Mouse (Mus musculus): ENCODE data around the gene Krtap5-5.
"Not testable (repeated sequence)": the region's sequence is repeated elsewhere in the genome, so short reads cannot be mapped to it uniquely, and the experiment has no call there.

Gene Krtap5-5

GRCm38 (mm10) chr7:142229871-142230270, at the start of gene Krtap5-5:
Krtap5-5 (minus strand) TSS chr7:142229971.
- DNase-seq: not testable (repeated sequence)

DNA sequence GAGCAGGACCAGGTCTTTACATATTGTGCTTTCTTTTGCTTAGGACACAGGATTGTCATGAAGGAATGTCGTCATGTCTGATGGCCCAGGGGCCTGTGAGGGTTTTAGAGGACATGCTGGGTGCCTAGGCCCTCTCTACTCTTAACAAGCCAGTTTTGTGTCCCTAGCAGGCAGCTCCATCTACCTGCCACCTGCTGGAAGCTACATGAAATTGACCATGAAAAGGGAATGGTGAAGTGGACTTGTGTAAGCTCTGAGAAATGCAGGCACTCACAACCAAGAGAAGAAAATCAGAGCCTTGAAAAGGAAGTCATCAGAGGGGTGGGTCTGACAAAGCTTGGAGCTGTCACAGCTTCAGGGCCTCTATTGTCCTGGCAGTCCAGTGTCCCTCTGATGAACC, 49.5 kb upstream of the Krtap5-5 start:
- not testable (repeated sequence) for DNase-seq

DNA sequence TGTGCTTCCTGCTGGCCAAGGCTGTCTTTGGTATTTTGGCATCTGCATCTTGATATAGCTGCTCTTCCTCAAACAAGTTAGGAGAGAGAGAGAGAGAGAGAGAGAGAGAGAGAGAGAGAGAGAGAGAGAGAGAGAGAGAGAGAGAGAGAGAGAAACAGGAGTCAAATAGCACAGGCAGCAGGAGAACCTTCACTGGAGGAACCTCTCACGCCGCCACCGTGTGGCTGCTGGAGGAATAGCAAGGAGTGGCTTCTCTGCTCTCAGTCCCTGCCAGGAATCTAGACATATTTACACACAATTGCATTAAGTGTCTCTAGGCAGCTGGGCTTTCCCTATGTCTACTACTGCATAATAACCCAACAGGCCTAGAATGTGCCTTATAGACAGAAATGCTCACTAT, 48.4 kb upstream of the Krtap5-5 start:
- DNase-seq: peak; percentile 76 to 88

- not testable (repeated sequence) for DNase-seq
Observed at GRCm38 (mm10) chr7:142274263-142274662, 44.5 kb upstream of the Krtap5-5 start, which contains the start of gene Gm4559. Gm4559 (minus strand) TSS chr7:142274363.

- not testable (repeated sequence) for DNase-seq
Observed at GRCm38 (mm10) chr7:142258254-142258653, 28.5 kb upstream of the Krtap5-5 start, which contains the start of gene Gm2431. Gm2431 (minus strand) TSS chr7:142258354.

DNA sequence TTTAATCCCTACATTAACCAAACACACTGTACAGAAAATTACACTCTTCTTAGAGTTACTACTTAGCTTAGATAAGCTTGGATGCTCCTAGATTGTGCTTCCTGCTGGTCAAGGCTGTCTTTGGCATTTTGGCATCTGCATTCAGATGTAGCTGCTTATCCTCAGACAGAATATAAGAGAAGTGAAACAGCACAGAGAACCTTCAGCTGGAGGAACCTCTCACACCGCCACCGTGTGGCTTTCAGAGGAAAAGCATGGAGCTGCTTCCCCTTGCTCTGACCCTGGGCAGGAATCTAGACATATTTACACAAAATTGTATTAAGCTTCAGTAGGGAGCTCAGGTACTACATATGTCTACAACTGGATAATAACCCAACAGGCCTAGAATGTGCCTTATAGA, 25.7 kb upstream of the Krtap5-5 start:
- DNase-seq: peak; percentile 39 to 69

GRCm38 (mm10) chr7:142249824-142250223, 20.1 kb upstream of the Krtap5-5 start:
- DNase-seq: peak; percentile 25 to 56

DNA sequence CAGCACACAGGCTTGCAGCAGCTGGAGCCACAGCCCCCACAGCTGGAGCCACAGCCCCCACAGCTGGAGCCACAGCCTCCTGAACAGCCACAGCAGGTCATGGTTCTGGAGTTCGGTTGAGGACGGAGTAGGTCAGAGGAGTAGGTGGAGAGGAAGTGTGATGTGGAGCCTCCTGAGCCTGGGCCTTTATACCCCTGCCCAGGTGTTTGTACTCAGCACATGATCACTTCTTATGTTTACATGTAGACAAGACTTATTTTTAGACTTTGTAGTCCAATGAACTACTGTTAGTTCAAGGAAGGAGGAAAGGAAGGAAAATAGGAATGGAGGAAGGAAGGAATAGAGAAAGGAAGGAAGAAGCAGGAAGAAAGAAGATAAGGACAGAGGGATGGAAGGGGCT, 11.2 kb upstream of the Krtap5-5 start, which contains the start of gene Gm40460:
Gene Gm40460 (minus strand): TSS at position 101 of the 400 bp plus-strand sequence.
- DNase-seq: no peak

DNA sequence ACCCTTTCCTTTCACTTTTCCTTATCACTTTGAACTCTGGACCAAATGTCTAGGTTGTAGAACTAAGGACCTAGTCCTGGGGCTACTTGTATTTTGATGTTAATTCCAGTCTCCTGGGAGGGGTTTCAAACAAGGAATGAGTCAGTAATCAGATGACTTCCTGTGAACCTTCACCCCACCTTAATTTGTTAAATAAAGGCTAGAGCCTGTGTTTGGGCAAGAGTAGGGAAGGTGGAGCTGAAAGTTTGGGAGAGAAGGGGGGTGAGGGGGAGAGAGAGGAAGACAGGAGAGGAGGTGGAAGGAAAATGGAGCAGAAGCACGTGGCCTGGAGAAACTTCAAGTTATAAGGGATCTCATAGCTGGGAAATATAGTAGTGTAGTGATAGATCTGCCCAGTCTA, 1.8 kb upstream of the Krtap5-5 start:
- no peak for DNase-seq

GRCm38 (mm10) chr7:142224518-142224917, 5.3 kb downstream of the Krtap5-5 start:
- no peak for DNase-seq

DNA sequence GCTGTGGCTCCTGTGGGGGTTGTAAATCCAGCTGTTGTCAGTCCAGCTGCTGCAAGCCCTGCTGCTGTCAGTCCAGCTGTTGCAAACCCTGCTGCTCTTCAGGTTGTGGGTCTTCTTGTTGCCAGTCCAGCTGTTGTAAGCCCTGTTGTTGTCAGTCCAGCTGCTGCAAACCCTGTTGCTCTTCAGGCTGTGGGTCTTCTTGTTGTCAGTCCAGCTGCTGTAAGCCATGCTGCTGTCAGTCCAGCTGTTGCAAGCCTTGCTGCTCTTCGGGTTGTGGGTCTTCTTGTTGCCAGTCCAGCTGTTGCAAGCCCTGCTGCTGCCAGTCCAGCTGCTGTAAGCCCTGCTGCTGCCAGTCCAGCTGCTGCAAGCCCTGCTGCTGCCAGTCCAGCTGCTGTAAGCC, 17.6 kb downstream of the Krtap5-5 start:
- DNase-seq: not testable (repeated sequence)

DNA sequence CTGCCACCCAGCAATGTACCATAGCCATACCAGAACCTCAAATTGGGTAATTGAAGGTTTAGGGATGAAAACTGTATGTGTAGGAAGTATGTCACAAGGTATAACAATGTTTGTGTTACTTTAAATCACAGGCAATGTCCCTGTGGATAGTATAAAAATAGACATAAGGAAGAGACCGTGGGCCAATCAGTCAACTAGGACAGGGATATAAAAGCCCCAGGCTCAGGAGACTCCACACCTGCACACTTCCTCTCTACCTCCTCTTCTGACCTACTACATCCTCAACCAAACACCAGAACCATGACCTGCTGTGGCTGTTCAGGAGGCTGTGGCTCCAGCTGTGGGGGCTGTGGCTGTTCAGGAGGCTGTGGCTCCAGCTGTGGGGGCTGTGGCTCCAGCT, 18.2 kb downstream of the Krtap5-5 start, which contains the start of gene Gm7579:
Gene Gm7579 (plus strand): TSS at position 301 of the 400 bp plus-strand sequence.
- no peak for DNase-seq

GRCm38 (mm10) chr7:142206891-142207290, 22.9 kb downstream of the Krtap5-5 start:
- not testable (repeated sequence) for DNase-seq

DNA sequence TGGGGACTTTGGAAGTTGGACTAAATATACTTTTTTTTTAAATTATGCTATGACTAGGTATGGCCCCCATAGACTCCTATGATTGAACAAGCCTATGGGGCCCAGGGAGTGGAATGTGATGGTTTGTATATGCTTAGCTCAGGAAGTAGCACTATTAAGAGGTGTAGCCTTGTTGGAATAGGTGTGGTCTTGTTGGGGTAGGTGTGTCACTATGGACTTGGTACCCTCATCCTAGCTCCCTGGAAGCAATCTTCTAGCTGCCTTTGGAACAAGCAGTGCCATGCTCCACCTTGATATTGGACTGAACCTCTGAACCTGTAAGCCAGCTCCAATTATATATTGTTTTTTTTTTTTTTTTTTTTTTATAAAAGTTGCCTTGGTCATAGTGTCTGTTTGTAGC, 24.3 kb downstream of the Krtap5-5 start:
- no peak for DNase-seq

DNA sequence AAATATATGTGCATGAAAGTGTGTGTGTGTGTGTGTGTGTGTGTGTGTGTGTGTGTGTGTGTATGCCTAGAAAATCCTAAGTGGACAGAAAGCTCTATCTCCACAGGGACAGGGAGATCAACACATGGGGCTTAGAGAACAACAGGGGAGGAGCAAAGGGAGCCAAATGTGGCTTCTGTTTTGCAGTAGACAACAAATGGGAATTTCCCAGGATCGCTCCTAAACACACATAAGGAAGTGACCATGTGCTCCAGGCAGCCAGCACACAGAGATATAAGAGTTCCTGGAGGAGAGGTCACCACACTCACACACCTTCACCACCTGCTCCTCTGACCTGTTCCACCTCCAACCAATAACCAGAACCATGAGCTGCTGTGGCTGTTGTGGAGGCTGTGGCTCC, 28.7 kb downstream of the Krtap5-5 start, which contains the start of gene Krtap5-3:
Gene Krtap5-3 (plus strand): TSS at position 301 of the 400 bp plus-strand sequence.
- DNase-seq: no peak

GRCm38 (mm10) chr7:142198748-142199147, 31.0 kb downstream of the Krtap5-5 start:
- no peak for DNase-seq

- DNase-seq: no peak
Observed at GRCm38 (mm10) chr7:142190289-142190688, 39.5 kb downstream of the Krtap5-5 start, which contains the start of gene Gm10153. Gm10153 (minus strand) TSS chr7:142190389.

DNA sequence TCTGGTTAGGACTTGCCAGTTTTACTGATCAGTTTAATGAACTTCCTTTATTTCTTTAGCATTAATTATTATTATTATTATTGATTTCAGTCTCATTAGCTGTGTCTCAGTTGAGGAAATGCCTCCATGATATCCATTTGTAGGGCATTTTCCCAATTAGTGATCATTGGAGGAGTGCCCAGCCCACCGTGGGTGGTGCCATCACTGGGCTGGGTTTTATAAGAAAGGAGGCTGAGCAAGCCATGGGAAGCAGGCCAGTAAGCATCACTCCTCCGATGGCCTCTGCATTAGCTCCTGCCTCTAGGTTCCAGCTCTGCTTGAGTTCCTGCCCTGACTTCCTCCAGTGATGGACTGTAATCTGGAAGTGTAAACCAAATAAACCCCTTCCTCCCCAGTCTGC, 41.6 kb downstream of the Krtap5-5 start:
- no peak for DNase-seq

GRCm38 (mm10) chr7:142181021-142181420, 48.8 kb downstream of the Krtap5-5 start:
- DNase-seq: no peak

Data from cerebellum, postnatal 25 days (tissue).